Mouse (Mus musculus) cerebellum, adult 2 months (tissue): ENCODE data around the gene Epn3.

Experiments
- CTCF ChIP-seq: fragments of 200-500 bp; IDR thresholded peaks from 2 replicates; pipeline ENCODE4 v1.5.1; 2011; ENCODE audit warnings: low read depth, mild to moderate bottlenecking, control low read depth, low read length, moderate library complexity, borderline replicate concordance; ENCODE audit not compliant: insufficient read depth
- POLR2A ChIP-seq: fragments of 200-500 bp; IDR thresholded peaks from 2 replicates; pipeline ENCODE4 v1.6.1; 2011; ENCODE audit warnings: low read length, control low read depth, borderline replicate concordance; ENCODE audit not compliant: insufficient read depth

GRCm38 (mm10) chr11:94477651-94478050, 22.1 kb downstream of the Epn3 start:
- TF ChIP-seq CTCF (no peak), POLR2A (no peak)
